Mouse (Mus musculus) testis, adult 2 months (tissue): ENCODE data around the gene Mrm3. TPM values are rescaled to one million over a fixed set of nuclear protein-coding genes. Genes with fewer than 3 reads are reported as not detected.
"Not testable (repeated sequence)": the region's sequence is repeated elsewhere in the genome, so short reads cannot be mapped to it uniquely, and the experiment has no call there.

Experiments used
- H3K27ac ChIP-seq: fragments of 200-500 bp; 2 replicates; pipeline ENCODE4 v1.5.1; 2012; ENCODE audit warnings: low read depth, low read length; ENCODE audit not compliant: control insufficient read depth, insufficient read depth
- H3K27me3 ChIP-seq: fragments of 200-500 bp; 2 replicates; pipeline ENCODE4 v1.6.1; 2012; ENCODE audit warnings: mild to moderate bottlenecking, low read length, moderate library complexity; ENCODE audit not compliant: control insufficient read depth, insufficient read depth
- H3K36me3 ChIP-seq: fragments of 200-500 bp; 2 replicates; pipeline ENCODE4 v1.6.1; 2012; ENCODE audit warnings: mild to moderate bottlenecking, low read length; ENCODE audit not compliant: control insufficient read depth, insufficient read depth
- H3K4me1 ChIP-seq: fragments of 200-500 bp; 2 replicates; pipeline ENCODE4 v1.6.1; 2012; ENCODE audit warnings: low read length; ENCODE audit not compliant: control insufficient read depth, insufficient read depth
- H3K4me3 ChIP-seq: fragments of 200-500 bp; 2 replicates; pipeline ENCODE4 v1.5.1; 2012; ENCODE audit warnings: low read depth, mild to moderate bottlenecking, low read length, moderate library complexity, mixed read lengths; ENCODE audit not compliant: control insufficient read depth
- CTCF ChIP-seq: fragments of 200-500 bp; IDR thresholded peaks from 2 replicates; pipeline ENCODE4 v1.5.1; 2012; ENCODE audit warnings: low read depth, mild to moderate bottlenecking, inconsistent platforms, low read length, moderate library complexity; ENCODE audit not compliant: control insufficient read depth, insufficient read depth, insufficient replicate concordance
- POLR2A ChIP-seq: fragments of 200-500 bp; IDR thresholded peaks from 2 replicates; pipeline ENCODE4 v1.6.1; 2012; ENCODE audit warnings: low read depth, mild to moderate bottlenecking, inconsistent platforms, low read length, moderate library complexity; ENCODE audit not compliant: control insufficient read depth
- polyA plus RNA-seq: library from polyadenylated mRNA; depleted of rRNA; stranded (reverse); fragments of >200 nt; gene quantifications from 2 replicates; pipeline ENCODE4 v1.2.3, GENCODE M21; 2012; rRNA removed

The Mrm3 gene
- 3.0 and 4.3 TPM in 2 replicates for polyA plus RNA-seq

GRCm38 (mm10) chr11:76242901-76243810 lies at the start of gene Mrm3, which contains the start of gene Glod4:
TSS of gene Mrm3 (plus strand) at chr11:76243715.
TSS of gene Glod4 (minus strand) at chr11:76243725.
- H3K36me3 ChIP-seq: peaks cover 1% of the 10 kb centered on the region; the same call in 1 of the 2 replicates
- peak within 1 kb of the TSS; percentile 79 for H3K27ac ChIP-seq
- H3K27me3 ChIP-seq: no peaks in the 10 kb centered on the region
- TF ChIP-seq POLR2A: peak; percentile 69
- no peak for TF ChIP-seq CTCF
- peak within 1 kb of the TSS; percentile 100 for H3K4me3 ChIP-seq
- peaks cover 8% of the 10 kb centered on the region for H3K4me1 ChIP-seq

- Histone ChIP-seq H3K27me3 (no peaks in the 10 kb centered on the region), H3K27ac (no peak overlapping the region), H3K4me3 (no peak overlapping the region), H3K4me1 (no peaks in the 10 kb centered on the region), H3K36me3 (no peaks in the 10 kb centered on the region)
- TF ChIP-seq POLR2A: no peak
- TF ChIP-seq CTCF: no peak
Observed at GRCm38 (mm10) chr11:76196275-76196976, 47.1 kb upstream of the Mrm3 start.

- H3K27ac ChIP-seq: no peak overlapping the region
- H3K27me3 ChIP-seq: no peaks in the 10 kb centered on the region
- TF ChIP-seq CTCF (no peak), POLR2A (no peak)
- H3K4me1 ChIP-seq: peaks cover 3% of the 10 kb centered on the region
- H3K36me3 ChIP-seq: no peaks in the 10 kb centered on the region
- no peak overlapping the region for H3K4me3 ChIP-seq
Observed at GRCm38 (mm10) chr11:76196977-76197469, 46.5 kb upstream of the Mrm3 start.

GRCm38 (mm10) chr11:76201761-76202674 lies 41.5 kb upstream of the Mrm3 start:
- Histone ChIP-seq H3K4me3 (peak overlapping the region; percentile 82), H3K27ac (no peak overlapping the region), H3K4me1 (peaks cover 7% of the 10 kb centered on the region), H3K27me3 (no peaks in the 10 kb centered on the region), H3K36me3 (no peaks in the 10 kb centered on the region)
- TF ChIP-seq CTCF (no peak), POLR2A (no peak)

GRCm38 (mm10) chr11:76206793-76207192 lies 36.7 kb upstream of the Mrm3 start:
- TF ChIP-seq CTCF (no peak), POLR2A (no peak)
- no peaks in the 10 kb centered on the region for H3K27me3 ChIP-seq
- peaks cover 4% of the 10 kb centered on the region for H3K4me1 ChIP-seq
- H3K36me3 ChIP-seq: no peaks in the 10 kb centered on the region; the same call in 1 of the 2 replicates
- no peak overlapping the region for H3K4me3 ChIP-seq
- H3K27ac ChIP-seq: no peak overlapping the region

- H3K27ac ChIP-seq: no peak overlapping the region
- H3K27me3 ChIP-seq: no peaks in the 10 kb centered on the region
- no peaks in the 10 kb centered on the region for H3K4me1 ChIP-seq
- no peak for TF ChIP-seq POLR2A
- no peaks in the 10 kb centered on the region; the same call in none of the 2 replicates for H3K36me3 ChIP-seq
- H3K4me3 ChIP-seq: no peak overlapping the region
Observed at GRCm38 (mm10) chr11:76210228-76210985, 33.1 kb upstream of the Mrm3 start.

- H3K4me1 ChIP-seq, H3K36me3 ChIP-seq, H3K27ac ChIP-seq, H3K27me3 ChIP-seq: not testable (repeated sequence)
- H3K4me3 ChIP-seq: peak overlapping the region; percentile 57
Observed at GRCm38 (mm10) chr11:76211595-76211994, 31.9 kb upstream of the Mrm3 start.
